Mouse (Mus musculus) cerebellum, adult 2 months (tissue): Measurements from ENCODE around the gene Apon.

Experiments
- CTCF ChIP-seq: fragments of 200-500 bp; IDR thresholded peaks from 2 replicates; pipeline ENCODE4 v1.5.1; 2011; ENCODE audit warnings: low read depth, mild to moderate bottlenecking, control low read depth, low read length, moderate library complexity, borderline replicate concordance; ENCODE audit not compliant: insufficient read depth
- POLR2A ChIP-seq: fragments of 200-500 bp; IDR thresholded peaks from 2 replicates; pipeline ENCODE4 v1.6.1; 2011; ENCODE audit warnings: low read length, control low read depth, borderline replicate concordance; ENCODE audit not compliant: insufficient read depth

DNA sequence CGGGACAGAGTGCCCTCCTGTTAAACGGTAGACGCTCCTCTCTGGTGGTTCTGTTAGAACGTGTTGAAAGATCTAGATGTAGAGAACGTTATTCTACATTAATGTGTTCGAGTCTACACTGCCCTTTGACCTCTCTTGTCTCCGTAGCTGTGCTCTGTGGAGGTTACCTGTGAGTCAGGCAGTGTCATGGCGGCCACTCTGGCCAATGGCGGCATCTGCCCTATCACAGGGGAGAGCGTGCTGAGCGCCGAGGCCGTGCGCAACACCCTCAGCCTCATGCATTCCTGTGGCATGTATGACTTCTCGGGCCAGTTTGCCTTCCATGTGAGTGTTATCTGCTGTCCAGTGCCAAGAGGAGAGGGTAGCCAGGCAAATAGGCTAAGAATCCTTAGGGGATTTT, 49.0 kb upstream of the Apon start:
- no peak for TF ChIP-seq CTCF
- no peak for TF ChIP-seq POLR2A
